Mouse (Mus musculus): ENCODE data around the gene 1600002K03Rik. TPM values are rescaled to one million over a fixed set of nuclear protein-coding genes. Genes with fewer than 3 reads are reported as not detected.
A peak's percentile ranks its signal among the peaks of the same experiment; 100 is the strongest.

Gene 1600002K03Rik
- total and polyA plus RNA-seq, 3 experiments, result 5.9 to 6.3 (median 6.0) TPM

DNA sequence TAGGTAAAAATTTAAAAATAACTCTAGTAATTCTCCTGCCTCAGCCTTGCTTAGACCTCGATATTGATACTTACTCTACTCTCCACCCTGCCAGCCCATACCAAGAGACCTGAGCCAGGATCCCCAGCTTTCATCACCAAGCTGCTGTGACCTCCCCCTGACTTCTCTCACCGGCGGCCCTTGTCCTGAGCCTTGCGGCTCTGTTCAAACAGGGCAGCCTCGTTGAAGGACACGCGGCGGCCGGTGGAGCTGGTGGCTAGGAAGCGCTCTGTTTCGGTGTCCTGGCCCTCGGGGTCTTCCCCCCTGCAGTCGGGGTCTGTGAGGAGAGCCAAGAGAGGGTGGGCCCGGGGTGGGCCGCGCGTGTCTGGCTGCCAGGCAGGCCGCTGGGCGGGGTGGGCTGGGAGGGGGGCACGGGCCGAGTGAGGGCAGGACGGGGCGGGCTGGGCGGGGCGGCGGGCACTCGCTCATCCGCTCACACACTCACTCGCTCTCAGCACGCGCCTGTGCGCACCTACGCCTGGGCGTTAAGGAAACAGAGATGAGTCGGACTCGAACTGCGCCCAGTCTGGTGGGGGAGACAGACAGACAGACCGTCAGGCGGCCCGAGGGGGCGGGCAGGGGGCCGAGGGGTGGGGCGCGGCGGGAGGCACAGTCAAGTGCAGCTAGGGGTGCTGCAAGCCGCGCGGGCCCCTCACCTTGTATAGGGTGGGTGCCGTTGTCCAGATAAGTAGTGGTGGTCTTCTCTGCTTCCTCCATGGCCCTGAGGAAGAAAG is 36.4 kb upstream of the 1600002K03Rik start:
- Histone ChIP-seq H3K27me3 (ENCODE audit: control insufficient read depth, insufficient read depth, low read length) (no peaks in the 10 kb centered on the region; the same call in 1 of the 2 replicates), H3K27ac (no peak overlapping the region), H3K4me3 (no peak overlapping the region), H3K9ac (ENCODE audit: low read depth, low read length) (no peak overlapping the region), H3K4me1 (ENCODE audit: control insufficient read depth, insufficient read depth, low read length) (peaks cover 8% of the 10 kb centered on the region), H3K36me3 (ENCODE audit: control insufficient read depth, insufficient read depth, low read length) (no peaks in the 10 kb centered on the region), H3K79me2 (replicated peaks; ENCODE audit: control insufficient read depth, insufficient read depth, low read length) (no peaks in the 10 kb centered on the region)
- 45% methylated on average over 46 of the region's 49 CpGs for WGBS
- intact Hi-C loops (cut with DNase I), result no loop called here
- no peak for DNase-seq
- TF ChIP-seq CTCF (IDR thresholded peaks at IDR 0.05), result no peak
- no peak for TF ChIP-seq EP300 (IDR thresholded peaks at IDR 0.05; ENCODE audit: insufficient read depth, low read depth, low read length)
- no peak for TF ChIP-seq POLR2A (IDR thresholded peaks at IDR 0.05; ENCODE audit: insufficient read depth, low read depth, low read length)

DNA sequence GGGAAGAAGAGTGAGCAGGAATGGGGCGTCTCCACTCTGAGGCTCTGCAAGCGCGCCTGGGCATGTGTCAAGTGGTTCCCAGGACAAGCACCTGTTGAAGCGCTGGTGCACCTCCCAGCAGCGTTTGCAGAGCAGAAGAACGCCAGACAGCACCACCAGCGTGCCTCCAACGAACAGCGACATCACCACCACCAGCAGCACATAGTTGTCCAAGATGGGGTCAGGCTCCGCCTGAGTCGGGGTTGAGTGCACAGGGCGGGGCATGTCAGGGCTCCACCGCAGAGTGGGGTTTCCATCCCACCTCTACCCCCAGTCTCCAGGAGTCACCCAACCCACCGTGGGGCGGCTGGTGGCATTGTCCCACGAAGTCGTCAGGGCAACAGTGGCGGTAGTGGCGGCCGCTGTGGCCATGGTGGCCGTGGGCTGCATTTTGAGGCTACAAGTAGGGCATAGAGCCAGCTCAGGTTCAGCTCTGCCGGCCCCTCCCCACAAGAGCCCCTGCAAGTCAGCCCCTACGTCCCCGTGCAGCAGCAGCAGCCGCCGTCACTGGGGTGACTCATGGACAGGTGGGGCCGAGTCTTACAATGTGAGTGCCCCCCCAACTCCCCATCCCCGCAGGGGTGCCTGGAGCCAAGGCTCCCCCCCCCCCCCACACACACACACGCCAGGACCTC is 35.7 kb upstream of the 1600002K03Rik start:
- TF ChIP-seq EP300 (IDR thresholded peaks at IDR 0.05; ENCODE audit: insufficient read depth, low read depth, low read length) (no peak), CTCF (IDR thresholded peaks at IDR 0.05) (no peak), POLR2A (IDR thresholded peaks at IDR 0.05; ENCODE audit: insufficient read depth, low read depth, low read length) (no peak)
- Histone ChIP-seq H3K79me2 (replicated peaks; ENCODE audit: control insufficient read depth, insufficient read depth, low read length) (no peaks in the 10 kb centered on the region), H3K27ac (no peak overlapping the region), H3K4me3 (no peak overlapping the region), H3K36me3 (ENCODE audit: control insufficient read depth, insufficient read depth, low read length) (no peaks in the 10 kb centered on the region), H3K9ac (ENCODE audit: low read depth, low read length) (peak overlapping the region; percentile 10; the same call in 1 of the 2 replicates), H3K27me3 (ENCODE audit: control insufficient read depth, insufficient read depth, low read length) (no peaks in the 10 kb centered on the region; the same call in 1 of the 2 replicates), H3K4me1 (ENCODE audit: control insufficient read depth, insufficient read depth, low read length) (peaks cover 8% of the 10 kb centered on the region)
- DNase-seq, result no peak
- intact Hi-C loops (cut with DNase I), result no loop called here
- 17% methylated on average over 29 of the region's 29 CpGs for WGBS

DNA sequence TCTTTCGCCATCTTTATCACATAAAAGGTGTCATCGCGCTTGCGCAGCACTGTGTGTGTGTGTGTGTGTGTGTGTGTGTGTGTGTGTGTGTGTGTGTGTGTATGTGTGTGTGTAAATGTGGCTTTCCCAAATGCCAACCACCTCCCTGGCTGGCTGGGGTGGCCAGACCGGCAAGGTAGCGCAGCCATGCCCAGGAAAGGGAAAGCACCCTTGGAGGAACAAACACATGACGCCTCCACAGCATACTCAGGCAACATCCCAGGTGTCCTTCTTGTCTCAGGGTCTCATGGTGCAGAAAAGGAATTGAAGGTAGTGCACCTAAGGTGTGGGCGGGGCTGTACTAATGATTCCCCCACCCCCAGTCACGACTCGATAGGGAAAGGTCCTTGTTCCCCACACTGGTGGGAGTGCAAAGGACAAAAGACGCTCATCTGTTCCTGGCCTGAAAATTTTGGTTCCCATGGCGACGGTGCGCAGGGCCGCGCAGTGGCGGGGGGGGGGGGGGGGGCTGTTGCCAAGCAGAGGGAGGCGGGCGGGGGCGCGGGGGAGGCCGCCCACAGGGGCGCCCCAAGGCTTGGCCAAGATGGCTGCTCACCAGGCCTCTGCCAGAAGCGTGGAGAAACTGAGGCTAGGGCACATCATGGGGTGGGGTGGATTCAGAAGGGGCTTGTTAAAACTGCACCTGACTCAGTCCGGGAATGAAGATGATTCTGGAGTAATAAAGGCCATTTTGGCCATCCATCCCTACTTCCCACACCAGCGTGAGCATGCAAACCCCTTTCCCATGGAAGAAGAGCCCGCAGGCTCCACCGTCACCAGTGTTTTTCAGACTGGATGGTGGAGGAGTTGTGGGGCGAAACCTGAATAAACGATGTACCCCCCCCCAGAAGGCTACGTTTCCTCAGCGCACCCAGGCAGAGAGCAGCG is 34.9 kb upstream of the 1600002K03Rik start:
- 11% methylated on average over 33 of the region's 33 CpGs for WGBS
- Histone ChIP-seq H3K27ac (no peak overlapping the region), H3K27me3 (ENCODE audit: control insufficient read depth, insufficient read depth, low read length) (no peaks in the 10 kb centered on the region; the same call in 1 of the 2 replicates), H3K4me3 (no peak overlapping the region; the same call in 1 of the 2 replicates), H3K9ac (ENCODE audit: low read depth, low read length) (no peak overlapping the region), H3K79me2 (replicated peaks; ENCODE audit: control insufficient read depth, insufficient read depth, low read length) (peaks cover 3% of the 10 kb centered on the region; the same call in 1 of the 2 replicates), H3K4me1 (ENCODE audit: control insufficient read depth, insufficient read depth, low read length) (peaks cover 9% of the 10 kb centered on the region), H3K36me3 (ENCODE audit: control insufficient read depth, insufficient read depth, low read length) (no peaks in the 10 kb centered on the region)
- TF ChIP-seq POLR2A (IDR thresholded peaks at IDR 0.05; ENCODE audit: insufficient read depth, low read depth, low read length) (no peak), CTCF (IDR thresholded peaks at IDR 0.05) (no peak), EP300 (IDR thresholded peaks at IDR 0.05; ENCODE audit: insufficient read depth, low read depth, low read length) (no peak)
- intact Hi-C loops (cut with DNase I), result no loop called here
- DNase-seq, result no peak

DNA sequence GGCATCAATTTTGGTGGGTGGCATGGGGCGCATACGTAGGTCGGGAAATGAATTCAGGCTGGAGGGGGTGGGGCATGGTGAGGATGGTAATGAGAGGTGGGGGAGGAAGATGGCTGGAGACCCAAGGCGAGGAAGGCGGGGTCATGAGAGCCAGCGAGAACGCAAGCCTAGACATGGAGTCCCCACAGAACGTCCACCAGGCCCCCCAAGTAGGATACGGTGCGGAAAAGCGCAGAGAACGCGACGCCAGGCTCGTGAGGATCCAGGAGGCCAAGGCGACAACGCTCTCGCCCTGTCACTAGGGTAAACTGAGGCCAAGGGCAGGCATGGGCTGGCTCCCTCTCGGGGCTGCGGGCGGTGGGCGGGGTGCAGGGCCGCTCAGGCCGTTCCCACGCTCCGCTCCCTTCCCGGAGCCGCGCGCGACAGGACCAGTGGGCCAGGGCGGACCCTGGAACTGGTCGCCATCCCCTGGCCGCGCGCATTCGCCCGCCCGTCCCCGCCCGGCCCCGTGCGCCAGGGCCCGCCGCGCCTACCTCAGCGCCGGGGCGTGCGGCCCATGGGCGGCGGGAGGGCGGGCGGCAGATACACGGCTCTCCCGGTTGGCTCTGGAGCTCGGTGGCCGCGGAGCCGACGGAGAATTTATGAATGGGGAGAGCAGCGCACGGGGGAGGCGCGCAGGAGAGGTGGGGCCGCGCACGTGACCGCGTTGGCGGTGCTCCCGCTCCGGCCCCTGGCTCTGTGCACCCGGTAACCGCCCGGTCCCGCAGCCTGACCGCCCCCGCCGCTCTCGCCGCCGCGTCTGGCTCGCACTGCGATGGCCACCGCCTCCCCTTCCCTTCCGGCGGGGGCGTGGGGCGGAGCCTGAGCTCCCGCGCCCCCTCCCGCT is 33.9 kb upstream of the 1600002K03Rik start, which contains the start of gene Atp5d:
Atp5d (plus strand) TSS at position 80 of the 886 bp plus-strand sequence.
- no peaks in the 10 kb centered on the region for H3K36me3 ChIP-seq (ENCODE audit: control insufficient read depth, insufficient read depth, low read length)
- H3K27ac ChIP-seq, result no peak within 1 kb of the TSS
- peaks cover 3% of the 10 kb centered on the region; the same call in 1 of the 2 replicates for H3K79me2 ChIP-seq (replicated peaks; ENCODE audit: control insufficient read depth, insufficient read depth, low read length)
- peak within 1 kb of the TSS; percentile 74 for H3K9ac ChIP-seq (ENCODE audit: low read depth, low read length)
- H3K4me1 ChIP-seq (ENCODE audit: control insufficient read depth, insufficient read depth, low read length), result peaks cover 7% of the 10 kb centered on the region
- peak; percentile 78 to 80 for DNase-seq
- no peak for TF ChIP-seq POLR2A (IDR thresholded peaks at IDR 0.05; ENCODE audit: insufficient read depth, low read depth, low read length)
- TF ChIP-seq EP300 (IDR thresholded peaks at IDR 0.05; ENCODE audit: insufficient read depth, low read depth, low read length), result no peak
- no peak for TF ChIP-seq CTCF (IDR thresholded peaks at IDR 0.05)
- H3K4me3 ChIP-seq, result peak within 1 kb of the TSS; percentile 65
- under 1% methylated on average over 89 of the region's 94 CpGs for WGBS
- H3K27me3 ChIP-seq (ENCODE audit: control insufficient read depth, insufficient read depth, low read length), result no peaks in the 10 kb centered on the region; the same call in 1 of the 2 replicates
- intact Hi-C loops (cut with DNase I), result no loop called here

DNA sequence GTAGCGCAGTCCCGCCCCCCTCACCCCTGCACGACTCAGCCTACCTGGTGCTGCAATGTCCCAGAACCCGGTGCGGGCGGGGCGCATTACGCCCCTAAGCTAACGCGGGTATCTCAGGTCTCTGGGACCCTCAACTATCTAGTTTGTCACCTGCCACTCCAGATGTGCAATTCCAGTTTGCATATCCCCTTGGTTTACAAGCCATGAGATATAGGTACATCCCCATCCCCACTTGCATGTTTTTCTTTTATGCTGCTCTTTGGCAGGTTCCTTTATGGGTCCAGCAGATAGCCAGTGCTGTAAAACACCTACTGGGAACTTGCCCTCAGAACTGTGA is 33.3 kb upstream of the 1600002K03Rik start:
- 4% methylated on average over 9 of the region's 10 CpGs for WGBS
- TF ChIP-seq CTCF (IDR thresholded peaks at IDR 0.05), result no peak
- no peak for TF ChIP-seq EP300 (IDR thresholded peaks at IDR 0.05; ENCODE audit: insufficient read depth, low read depth, low read length)
- TF ChIP-seq POLR2A (IDR thresholded peaks at IDR 0.05; ENCODE audit: insufficient read depth, low read depth, low read length), result no peak
- no peak overlapping the region for H3K27ac ChIP-seq
- peaks cover 7% of the 10 kb centered on the region for H3K4me1 ChIP-seq (ENCODE audit: control insufficient read depth, insufficient read depth, low read length)
- H3K4me3 ChIP-seq, result peak overlapping the region; percentile 65
- H3K9ac ChIP-seq (ENCODE audit: low read depth, low read length), result peak overlapping the region; percentile 74
- peaks cover 3% of the 10 kb centered on the region; the same call in 1 of the 2 replicates for H3K79me2 ChIP-seq (replicated peaks; ENCODE audit: control insufficient read depth, insufficient read depth, low read length)
- H3K36me3 ChIP-seq (ENCODE audit: control insufficient read depth, insufficient read depth, low read length), result no peaks in the 10 kb centered on the region
- H3K27me3 ChIP-seq (ENCODE audit: control insufficient read depth, insufficient read depth, low read length), result no peaks in the 10 kb centered on the region; the same call in 1 of the 2 replicates
- no peak for DNase-seq
- intact Hi-C loops (cut with DNase I), result no loop called here
